Mouse (Mus musculus) ES-E14 (cell line): ENCODE results near the gene Olfr285. TPM values are rescaled to one million over a fixed set of nuclear protein-coding genes. Genes with fewer than 3 reads are reported as not detected.

Source experiments
- DNase-seq: peaks from one replicate; pipeline ENCODE4 v3.0.0-alpha.2; 2013; ENCODE audit warnings: low read depth, low spot score
- H3K27ac ChIP-seq: 2 replicates; pipeline ENCODE4 v1.5.1; 2012; ENCODE audit warnings: low read depth, mild to moderate bottlenecking, low read length, moderate library complexity, mixed read lengths; ENCODE audit not compliant: poor library complexity, insufficient read depth, severe bottlenecking
- H3K36me3 ChIP-seq: 2 replicates; pipeline ENCODE4 v1.6.1; 2012; ENCODE audit warnings: mild to moderate bottlenecking, low read length, moderate library complexity, mixed read lengths; ENCODE audit not compliant: control insufficient read depth, poor library complexity, insufficient read depth, severe bottlenecking
- H3K4me1 ChIP-seq, 2 experiments: fragments of 150-350 bp in 1 of 2; sonication (generic) in 1 of 2; 2 replicates each; pipeline ENCODE4 v1.6.1; 2012; ENCODE audit warnings: low read length in 2 of 2, mild to moderate bottlenecking in 1 of 2, mixed read lengths in 1 of 2; ENCODE audit not compliant: control insufficient read depth in 2 of 2, insufficient read depth in 2 of 2, poor library complexity in 1 of 2
- H3K4me3 ChIP-seq, 2 experiments: fragments of 150-350 bp in 1 of 2; sonication (generic) in 1 of 2; 2 replicates each; pipeline ENCODE4 v1.5.1; 2012; ENCODE audit warnings: low read length in 2 of 2, low read depth in 1 of 2, mild to moderate bottlenecking in 1 of 2, mixed read lengths in 1 of 2; ENCODE audit not compliant: insufficient read depth in 1 of 2, poor library complexity in 1 of 2, severe bottlenecking in 1 of 2
- H3K9ac ChIP-seq: 2 replicates; pipeline ENCODE4 v1.6.1; 2012; ENCODE audit warnings: low read depth, mild to moderate bottlenecking, low read length, mixed read lengths; ENCODE audit not compliant: poor library complexity, insufficient read depth, severe bottlenecking
- H3K9me3 ChIP-seq: fragments of 150-350 bp; sonication (generic); 2 replicates; pipeline ENCODE4 v1.6.1; 2012; ENCODE audit warnings: low read depth, mild to moderate bottlenecking, low read length; ENCODE audit not compliant: control insufficient read depth, insufficient read depth
- CHD2 ChIP-seq: IDR thresholded peaks from 2 replicates; pipeline ENCODE4 v1.6.1; 2014; ENCODE audit warnings: mild to moderate bottlenecking, low read depth, low read length, inconsistent platforms
- HCFC1 ChIP-seq: IDR thresholded peaks from 2 replicates; pipeline ENCODE4 v1.6.1; 2012; ENCODE audit warnings: low read length, inconsistent platforms, borderline replicate concordance; ENCODE audit not compliant: insufficient read depth
- MAFK ChIP-seq: IDR thresholded peaks from 2 replicates; pipeline ENCODE4 v1.6.1; 2014; ENCODE audit warnings: mild to moderate bottlenecking, low read depth, low read length, inconsistent platforms; ENCODE audit not compliant: insufficient read depth
- ZC3H11A ChIP-seq: IDR thresholded peaks from 2 replicates; pipeline ENCODE4 v1.6.1; 2012; ENCODE audit warnings: low read depth, mild to moderate bottlenecking, inconsistent platforms, low read length, borderline replicate concordance
- ZNF384 ChIP-seq: IDR thresholded peaks from 2 replicates; pipeline ENCODE4 v1.6.1; 2012; ENCODE audit warnings: low read depth, low read length, inconsistent platforms
- in situ Hi-C, 2 experiments: fragments of 600-800 bp; cut with MboI; formaldehyde crosslinking; loops; one replicate each; pipeline ENCODE4 v1.15.1; 2025; ENCODE audit warnings: low sequenced_read_pairs in 2 of 2, inconsistent platforms in 1 of 2; ENCODE audit not compliant: unreplicated experiment in 2 of 2
- total RNA-seq: library from RNA; depleted of rRNA; stranded (reverse); fragments of 300-350 nt; gene quantifications from 2 replicates; pipeline ENCODE4 v1.2.3, GENCODE M21; 2012; rRNA removed

Olfr285 gene
- not detected in 2 replicates for total RNA-seq

DNA sequence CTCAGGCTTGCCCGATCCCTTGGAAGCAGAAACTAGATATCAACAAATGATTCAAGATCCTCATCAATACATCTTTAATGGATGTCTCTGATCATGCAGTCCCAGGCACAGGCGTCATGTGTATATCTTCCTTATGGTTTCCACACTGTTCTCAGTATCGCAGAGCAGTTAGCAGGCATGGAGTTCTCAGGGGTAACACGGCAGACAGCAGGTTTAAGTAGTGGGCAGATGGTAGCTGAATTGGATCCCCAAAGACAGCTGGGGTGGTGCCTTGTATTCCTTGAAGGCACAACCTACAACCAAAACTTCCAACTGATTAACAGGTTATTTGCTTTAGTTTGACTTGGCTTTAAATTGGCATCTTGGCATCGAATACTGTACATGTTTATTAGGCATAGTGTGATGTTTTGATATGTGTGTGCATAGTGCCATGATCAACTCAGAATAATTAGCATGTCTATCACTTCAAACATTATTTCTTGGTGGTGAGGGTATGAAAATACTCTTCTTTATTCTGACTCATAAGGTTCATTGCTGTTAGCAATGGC, at the start of gene Olfr285:
Gene Olfr285 (minus strand): TSS at position 177 of the 548 bp plus-strand sequence.
- Histone ChIP-seq H3K27ac (no peak within 1 kb of the TSS), H3K9me3 (no peaks in the 10 kb centered on the region), H3K4me1 (no peaks in the 10 kb centered on the region), H3K36me3 (no peaks in the 10 kb centered on the region), H3K9ac (no peak within 1 kb of the TSS), H3K4me3 (no peak within 1 kb of the TSS)
- in situ Hi-C loops = no loop called here
- TF ChIP-seq ZNF384 (no peak), CHD2 (no peak), ZC3H11A (no peak), MAFK (no peak), HCFC1 (no peak)
- no peak for DNase-seq

DNA sequence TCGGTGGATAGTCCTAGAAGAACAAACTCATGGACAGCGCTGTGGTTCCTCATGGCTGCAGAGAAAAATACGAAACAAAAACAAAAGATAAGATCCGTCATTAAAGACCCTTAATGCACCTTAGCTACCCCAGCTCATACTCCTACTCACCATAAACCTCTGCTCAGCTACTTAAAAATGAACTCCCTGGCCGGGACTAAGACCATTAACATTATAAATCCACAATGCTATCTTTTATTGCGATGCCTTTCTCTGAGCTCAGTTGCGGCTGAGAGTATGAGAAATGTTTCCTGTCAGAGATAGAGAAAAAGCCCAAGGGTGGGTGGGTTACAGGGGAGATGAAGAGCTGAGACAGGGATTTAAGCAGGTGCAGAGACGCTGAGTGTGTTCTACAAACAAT, 23.7 kb upstream of the Olfr285 start, which contains the start of gene Olfr284:
Gene Olfr284 (minus strand): TSS at position 101 of the 400 bp plus-strand sequence.
- Histone ChIP-seq H3K4me3 (no peak within 1 kb of the TSS), H3K9ac (no peak within 1 kb of the TSS), H3K9me3 (no peaks in the 10 kb centered on the region), H3K4me1 (no peaks in the 10 kb centered on the region), H3K36me3 (no peaks in the 10 kb centered on the region), H3K27ac (no peak within 1 kb of the TSS)
- in situ Hi-C loops = no loop called here
- TF ChIP-seq CHD2 (no peak), MAFK (no peak), ZNF384 (no peak), ZC3H11A (no peak), HCFC1 (no peak)
- no peak for DNase-seq

DNA sequence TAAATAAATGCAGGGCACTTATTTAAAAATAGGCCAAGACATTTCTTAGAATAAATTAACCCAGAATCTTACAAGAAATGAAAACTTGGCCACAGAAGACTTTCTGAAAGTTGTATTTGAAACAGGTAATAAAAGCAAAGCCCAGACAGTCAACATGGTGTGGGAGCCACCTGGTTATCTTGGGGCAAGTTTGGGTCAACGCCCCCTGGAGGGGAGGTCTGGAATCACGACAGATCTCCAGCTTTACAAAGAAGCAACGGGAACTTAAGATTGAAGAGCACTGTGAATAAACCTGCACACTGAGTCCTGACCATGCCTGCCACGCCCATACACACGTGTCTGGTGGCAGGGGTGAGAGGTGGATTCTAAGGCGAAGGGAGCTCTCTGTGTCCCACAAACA, 1.4 kb downstream of the Olfr285 start:
- no peak overlapping the region for H3K4me3 ChIP-seq
- in situ Hi-C loops = no loop called here
- DNase-seq = peak; percentile 25
- no peaks in the 10 kb centered on the region for H3K36me3 ChIP-seq
- no peaks in the 10 kb centered on the region for H3K4me1 ChIP-seq
- H3K9me3 ChIP-seq = no peaks in the 10 kb centered on the region
- TF ChIP-seq ZC3H11A = no peak
- no peak for TF ChIP-seq CHD2
- TF ChIP-seq HCFC1 = no peak
- no peak for TF ChIP-seq ZNF384
- no peak for TF ChIP-seq MAFK
- H3K27ac ChIP-seq = no peak overlapping the region
- no peak overlapping the region for H3K9ac ChIP-seq

DNA sequence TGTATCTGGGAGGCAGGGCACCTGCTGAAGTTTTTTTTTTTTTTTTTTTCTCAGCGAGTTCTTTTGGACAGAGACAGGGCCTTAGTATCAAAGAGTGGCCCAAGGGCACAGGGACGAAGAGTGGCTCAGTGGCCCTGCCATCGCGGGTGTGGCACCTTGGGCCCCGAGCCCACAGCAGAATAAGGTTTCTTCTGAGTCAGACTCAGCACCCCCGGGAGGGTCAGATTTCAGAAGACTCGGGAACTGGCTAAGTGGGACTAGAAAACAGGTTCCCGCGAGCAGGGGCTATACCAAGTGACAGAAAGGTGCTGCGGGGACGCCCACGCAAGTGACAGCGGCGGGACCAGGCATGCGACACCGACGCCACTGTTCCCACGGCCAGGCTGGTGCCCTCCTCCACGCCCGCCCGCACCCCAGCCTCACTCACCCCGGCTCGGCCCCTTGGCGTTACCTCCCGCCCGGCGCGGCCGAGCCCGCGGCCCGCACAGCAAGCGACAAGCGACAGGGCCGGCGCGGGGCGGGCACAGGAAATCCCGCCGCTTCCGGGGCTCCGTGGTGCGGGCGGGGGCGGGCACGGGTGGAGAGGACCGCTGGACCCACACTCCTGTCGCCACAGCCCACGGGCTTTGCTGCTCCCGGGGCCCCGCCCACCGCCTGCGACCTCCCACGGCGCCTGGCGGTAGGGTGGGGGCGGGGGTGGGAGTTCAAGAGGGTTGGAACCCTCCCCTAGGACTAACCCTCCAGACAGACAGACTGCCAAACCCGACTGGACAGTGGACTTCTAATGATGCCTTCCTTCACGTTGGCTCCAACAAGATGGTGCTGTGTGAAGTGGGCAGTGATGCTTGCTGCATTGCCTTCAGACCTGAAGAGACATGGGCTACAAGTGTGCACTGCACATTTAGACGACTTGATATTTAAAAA, 21.3 kb downstream of the Olfr285 start, which contains the start of gene Zfp641:
Gene Zfp641 (minus strand): TSS at position 534 of the 924 bp plus-strand sequence.
- TF ChIP-seq CHD2 (no peak), MAFK (no peak), HCFC1 (no peak), ZNF384 (no peak), ZC3H11A (no peak)
- in situ Hi-C loops = no loop called here
- no peak for DNase-seq

More for the DNA sequence above, 21.3 kb downstream of the Olfr285 start, which contains the start of gene Zfp641:
- Histone ChIP-seq H3K27ac (no peak within 1 kb of the TSS), H3K9me3 (no peaks in the 10 kb centered on the region), H3K4me1 (peaks cover 0 to 2% of the 10 kb centered on the region in 2 experiments; a peak in 1 of 4 replicates), H3K36me3 (no peaks in the 10 kb centered on the region), H3K9ac (peak within 1 kb of the TSS; percentile 6; the same call in 1 of the 2 replicates), H3K4me3 (peak within 1 kb of the TSS; percentile 59 to 64)
